Mouse (Mus musculus) hindbrain, embryonic 11.5 days (tissue): ENCODE data around the gene Mfsd5. TPM values are rescaled to one million over a fixed set of nuclear protein-coding genes. Genes with fewer than 3 reads are reported as not detected.

Experiments
- ATAC-seq: fragments of 200-750 bp; cut with Nextera tagmentation; 2 replicates; pipeline ENCODE4 v1.8.0; 2017; ENCODE audit warnings: mild to moderate bottlenecking, moderate TSS enrichment, moderate library complexity; ENCODE audit not compliant: low FRiP score
- DNase-seq: peaks from one replicate; pipeline ENCODE4 v3.0.0-alpha.2; 2015; ENCODE audit warnings: low spot score
- H3K27ac ChIP-seq: fragments of 300-500 bp; sonication (generic); 2 replicates; pipeline ENCODE4 v1.5.1; 2014; ENCODE audit warnings: mild to moderate bottlenecking, low read depth, low read length
- H3K27me3 ChIP-seq: fragments of 300-500 bp; sonication (generic); 2 replicates; pipeline ENCODE4 v1.6.1; 2014; ENCODE audit warnings: mild to moderate bottlenecking, low read length, moderate library complexity, mixed read lengths; ENCODE audit not compliant: control insufficient read depth, insufficient read depth
- H3K36me3 ChIP-seq: fragments of 300-500 bp; sonication (generic); 2 replicates; pipeline ENCODE4 v1.6.1; 2014; ENCODE audit warnings: mild to moderate bottlenecking, low read length, moderate library complexity, mixed read lengths; ENCODE audit not compliant: control insufficient read depth, insufficient read depth
- H3K4me1 ChIP-seq: fragments of 300-500 bp; sonication (generic); replicated peaks from 2 replicates; pipeline ENCODE4 v1.6.1; 2014; ENCODE audit warnings: low read length, mixed read lengths; ENCODE audit not compliant: control insufficient read depth, insufficient read depth
- H3K4me2 ChIP-seq: fragments of 300-500 bp; sonication (generic); replicated peaks from 2 replicates; pipeline ENCODE4 v1.6.1; 2014; ENCODE audit warnings: mild to moderate bottlenecking, low read depth, low read length
- H3K4me3 ChIP-seq: fragments of 300-500 bp; sonication (generic); 2 replicates; pipeline ENCODE4 v1.5.1; 2014; ENCODE audit warnings: low read depth, low read length
- H3K9ac ChIP-seq: fragments of 300-500 bp; sonication (generic); 2 replicates; pipeline ENCODE4 v1.6.1; 2014; ENCODE audit warnings: low read depth, low read length
- H3K9me3 ChIP-seq: fragments of 300-500 bp; sonication (generic); 2 replicates; pipeline ENCODE4 v1.6.1; 2016; ENCODE audit warnings: low read length; ENCODE audit not compliant: control insufficient read depth
- WGBS: fragments of 180-500 bp; shearing (Covaris S2); extraction: QIAGEN DNeasy Blood & Tissue Kit; methylation state at CpG from one replicate; pipeline ENCODE4 v1.1.7; 2014; 5-methylcytosine and 5-hydroxymethylcytosine counted together
- polyA plus RNA-seq: library from polyadenylated mRNA; unstranded; fragments of >200 nt; fragmentation: Nextera tagmentation; extraction: Ambion mirVana; gene quantifications from 2 replicates; pipeline ENCODE4 v1.2.1, GENCODE M21; 2014

Gene Mfsd5
- polyA plus RNA-seq, 1 experiment from 2014 or later: 57.0 TPM

GRCm38 (mm10) chr15:102239851-102240250 is 39.4 kb upstream of the Mfsd5 start:
- WGBS: 85% methylated on average over 11 of the region's 11 CpGs
- Histone ChIP-seq H3K27ac (no peak overlapping the region), H3K9me3 (no peaks in the 10 kb centered on the region), H3K27me3 (peaks cover 26% of the 10 kb centered on the region), H3K4me3 (no peak overlapping the region), H3K4me2 (no peak overlapping the region), H3K4me1 (peaks cover 11% of the 10 kb centered on the region), H3K36me3 (no peaks in the 10 kb centered on the region), H3K9ac (no peak overlapping the region)
- no peak for DNase-seq
- no peak for ATAC-seq

DNA sequence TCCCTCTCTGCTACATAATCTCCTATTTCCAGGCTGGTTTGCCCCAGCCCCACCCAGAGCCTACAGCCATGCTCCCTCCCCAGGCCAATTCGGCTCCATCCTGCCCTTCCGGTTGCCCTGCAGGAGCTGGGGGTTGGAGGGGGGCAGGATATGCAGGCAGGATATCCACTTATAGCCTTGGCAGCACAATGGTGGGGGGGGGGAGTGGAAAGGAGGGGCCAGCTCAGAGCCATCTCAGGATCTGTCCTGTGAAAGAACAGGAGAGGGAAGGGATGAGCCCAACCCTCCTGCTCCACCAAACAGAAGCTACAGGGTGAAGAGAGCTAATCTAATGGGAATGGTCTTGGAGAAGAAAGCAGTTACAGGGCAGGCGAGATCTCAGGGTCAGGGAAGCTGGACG is 38.6 kb upstream of the Mfsd5 start:
- H3K27me3 ChIP-seq: peaks cover 34% of the 10 kb centered on the region
- ATAC-seq: no peak
- peaks cover 11% of the 10 kb centered on the region for H3K4me1 ChIP-seq
- H3K4me2 ChIP-seq: no peak overlapping the region
- no peak overlapping the region for H3K9ac ChIP-seq
- H3K4me3 ChIP-seq: no peak overlapping the region
- no peaks in the 10 kb centered on the region for H3K36me3 ChIP-seq
- H3K9me3 ChIP-seq: no peaks in the 10 kb centered on the region
- 78% methylated on average over 4 of the region's 4 CpGs for WGBS
- DNase-seq: no peak
- no peak overlapping the region for H3K27ac ChIP-seq

DNA sequence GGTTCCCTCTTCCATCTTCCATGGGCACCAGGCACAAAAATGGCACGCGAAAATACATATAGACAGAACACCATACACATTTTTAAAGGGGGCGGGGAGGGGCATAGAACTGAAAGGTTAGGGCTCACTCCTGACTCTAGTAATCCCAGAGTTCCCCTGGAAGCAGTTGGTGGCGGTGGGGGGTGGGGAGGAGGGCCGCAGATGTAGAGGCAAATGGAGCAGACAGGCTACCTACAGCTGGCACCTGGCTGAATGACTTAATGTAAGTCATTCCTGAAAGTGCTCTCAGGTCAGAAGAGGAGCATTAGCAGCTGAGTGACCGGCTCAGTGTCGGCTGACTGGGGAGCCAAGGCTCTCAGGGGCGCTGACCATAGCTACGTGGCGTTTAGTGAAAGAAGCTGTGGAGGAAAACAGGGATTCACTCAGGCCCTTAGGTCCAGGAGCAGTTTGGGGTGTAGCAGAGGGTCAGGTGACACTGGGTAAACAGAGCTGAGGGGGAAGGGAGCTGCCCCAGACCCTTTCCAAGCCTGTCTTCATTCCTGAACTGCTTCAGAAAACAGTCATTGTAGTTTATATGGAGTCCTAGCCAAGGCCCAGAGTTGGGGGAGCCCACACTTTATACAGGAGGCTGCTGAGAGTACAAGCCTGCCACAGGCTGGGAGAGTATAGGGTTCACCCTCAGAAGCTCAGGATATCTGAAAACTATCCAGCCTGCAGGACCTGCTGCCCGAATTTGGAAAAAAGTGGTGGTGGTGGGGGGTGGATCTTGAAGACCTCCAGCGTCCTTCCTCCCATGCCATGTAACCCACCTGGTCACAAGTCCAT is 36.6 kb upstream of the Mfsd5 start:
- no peaks in the 10 kb centered on the region for H3K9me3 ChIP-seq
- ATAC-seq (no peak), DNase-seq (no peak)
- H3K9ac ChIP-seq: no peak overlapping the region
- no peak overlapping the region for H3K4me2 ChIP-seq
- 31% methylated on average over 12 of the region's 12 CpGs for WGBS
- H3K36me3 ChIP-seq: no peaks in the 10 kb centered on the region
- no peak overlapping the region for H3K27ac ChIP-seq
- H3K27me3 ChIP-seq: peaks cover 51% of the 10 kb centered on the region
- H3K4me1 ChIP-seq: peaks cover 19% of the 10 kb centered on the region
- H3K4me3 ChIP-seq: no peak overlapping the region

- ATAC-seq (no peak), DNase-seq (peak; percentile 31)
- peak overlapping the region; percentile 18; the same call in 1 of the 2 replicates for H3K4me2 ChIP-seq
- no peak overlapping the region for H3K27ac ChIP-seq
- peaks cover 57% of the 10 kb centered on the region for H3K27me3 ChIP-seq
- no peaks in the 10 kb centered on the region for H3K9me3 ChIP-seq
- peaks cover 19% of the 10 kb centered on the region for H3K4me1 ChIP-seq
- 0 out of 2 replicates have a peak overlapping the region, but pooled peaks have one; percentile 13 for H3K4me3 ChIP-seq
- WGBS: 9% methylated on average over 21 of the region's 22 CpGs
- H3K36me3 ChIP-seq: no peaks in the 10 kb centered on the region
- no peak overlapping the region for H3K9ac ChIP-seq
These were observed 35.7 kb upstream of the Mfsd5 start for GRCm38 (mm10) chr15:102243229-102244190.

GRCm38 (mm10) chr15:102244306-102245191 is 34.7 kb upstream of the Mfsd5 start:
- DNase-seq (no peak), ATAC-seq (no peak)
- Histone ChIP-seq H3K4me2 (peak overlapping the region; percentile 98), H3K4me3 (0 out of 2 replicates have a peak overlapping the region, but pooled peaks have one; percentile 12), H3K27me3 (peaks cover 64% of the 10 kb centered on the region), H3K9me3 (no peaks in the 10 kb centered on the region), H3K27ac (no peak overlapping the region), H3K36me3 (no peaks in the 10 kb centered on the region), H3K9ac (no peak overlapping the region), H3K4me1 (peaks cover 19% of the 10 kb centered on the region)
- 7% methylated on average over 14 of the region's 19 CpGs for WGBS

DNA sequence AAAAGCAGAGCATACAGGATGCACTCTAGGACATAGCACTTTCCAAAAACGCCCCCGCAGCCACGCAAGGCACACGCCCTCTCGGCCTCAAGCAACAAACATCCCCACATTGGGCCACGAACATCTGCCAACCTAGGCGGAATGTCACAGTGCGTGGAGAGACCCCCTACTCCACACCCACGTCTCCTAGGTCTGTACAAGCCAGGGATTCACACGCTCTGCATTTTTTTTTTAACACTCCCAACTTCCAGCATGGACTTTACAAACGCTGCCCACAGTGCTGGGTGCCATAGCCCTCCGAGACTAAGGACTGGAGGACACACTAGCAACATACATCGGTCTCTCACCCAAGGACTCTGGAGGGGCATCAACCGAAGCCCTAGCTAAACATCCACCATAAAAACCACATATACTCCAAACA is 33.8 kb upstream of the Mfsd5 start:
- H3K27ac ChIP-seq: no peak overlapping the region

GRCm38 (mm10) chr15:102245891-102246741 is 33.1 kb upstream of the Mfsd5 start:
- ATAC-seq (peak; percentile 74), DNase-seq (peak; percentile 76)
- peak overlapping the region; percentile 59 for H3K4me3 ChIP-seq
- no peaks in the 10 kb centered on the region for H3K9me3 ChIP-seq
- peaks cover 73% of the 10 kb centered on the region for H3K27me3 ChIP-seq
- under 1% methylated on average over 40 of the region's 44 CpGs for WGBS
- H3K4me1 ChIP-seq: peaks cover 21% of the 10 kb centered on the region
- peak overlapping the region; percentile 56 for H3K9ac ChIP-seq
- H3K36me3 ChIP-seq: no peaks in the 10 kb centered on the region
- H3K4me2 ChIP-seq: peak overlapping the region; percentile 98
- H3K27ac ChIP-seq: peak overlapping the region; percentile 62; the same call in 1 of the 2 replicates

More for the DNA sequence above, 33.8 kb upstream of the Mfsd5 start:
- Histone ChIP-seq H3K4me3 (peak overlapping the region; percentile 59), H3K36me3 (no peaks in the 10 kb centered on the region), H3K9ac (no peak overlapping the region), H3K4me1 (peaks cover 19% of the 10 kb centered on the region), H3K27me3 (peaks cover 73% of the 10 kb centered on the region), H3K9me3 (no peaks in the 10 kb centered on the region), H3K4me2 (peak overlapping the region; percentile 98)
- ATAC-seq: no peak
- 5% methylated on average over 14 of the region's 14 CpGs for WGBS
- DNase-seq: no peak
